Comparison of ENCODE assay signal across 8 mouse cellular contexts in genomic region chrX:103821832-103822196, GRCm38 (mm10). TPM values are rescaled to one million over a fixed set of nuclear protein-coding genes. Genes with fewer than 3 reads are reported as not detected.
A peak's percentile ranks its signal among the peaks of the same experiment; 100 is the strongest.
DNase-seq lines count a peak whose midpoint lies in the region; ATAC-seq lines count a peak whose summit lies in the region.

TSS of gene Slc16a2 (minus strand) at chrX:103821983.

- DNase-seq in NIH3T3 (ENCODE audit: low read depth), result peak; percentile 15
- peak; percentile 67 for DNase-seq in cerebellum, adult 9-11 months
- peak; percentile 7 to 26 for DNase-seq in frontal cortex, postnatal 25 days (ENCODE audit: low spot score in 2 of 2)
- DNase-seq in hindbrain, embryonic 14.5 days (ENCODE audit: low spot score), result peak; percentile 58
- DNase-seq in left cerebral cortex, adult 11 months (ENCODE audit: low spot score), result peak; percentile 33
- DNase-seq in lung, postnatal 25 days (ENCODE audit: low spot score), result peak; percentile 66
- DNase-seq in retina, embryonic 14.5 days (ENCODE audit: low spot score), result peak; percentile 77
- DNase-seq in yolk sac, embryonic 10.5 days (ENCODE audit: low spot score), result peak; percentile 72

- H3K4me1 ChIP-seq in hindbrain, embryonic 14.5 days (replicated peaks; ENCODE audit: control insufficient read depth, insufficient read depth, low read length), result no peaks in the 10 kb centered on the region; the same call in 1 of the 2 replicates

- H3K4me2 ChIP-seq in hindbrain, embryonic 14.5 days (replicated peaks), result peak within 1 kb of the TSS; percentile 72

- 7% methylated on average over 14 of the region's 17 CpGs for WGBS in hindbrain, embryonic 14.5 days

- no peaks in the 10 kb centered on the region for H3K9me3 ChIP-seq in hindbrain, embryonic 14.5 days (ENCODE audit: control insufficient read depth, low read length)

- peak within 1 kb of the TSS; percentile 66 for H3K9ac ChIP-seq in hindbrain, embryonic 14.5 days

- peak; percentile 92 for ATAC-seq in hindbrain, embryonic 14.5 days (ENCODE audit: low FRiP score)

- peak within 1 kb of the TSS; percentile 81 for H3K27ac ChIP-seq in hindbrain, embryonic 14.5 days

- no peaks in the 10 kb centered on the region for H3K36me3 ChIP-seq in hindbrain, embryonic 14.5 days (replicated peaks; ENCODE audit: control insufficient read depth, insufficient read depth)

- H3K27me3 ChIP-seq in hindbrain, embryonic 14.5 days (ENCODE audit: control insufficient read depth, insufficient read depth, low read length), result peaks cover 87% of the 10 kb centered on the region

- H3K4me3 ChIP-seq in hindbrain, embryonic 14.5 days (replicated peaks; ENCODE audit: low read length), result peak within 1 kb of the TSS; percentile 54

RNA-seq across cellular contexts. Expression of gene Slc16a2, which starts in this region (rescaled TPM):
- polyA plus RNA-seq in hindbrain, embryonic 14.5 days (2014; fragmentation: Nextera tagmentation; extraction: Ambion mirVana), result 34.6 and 37.9 TPM in 2 replicates

Comparison
In these comparisons a context has a peak if more than half of its experiments do, and no peak if none do; other contexts are left out.
1. Peak in every context shown above with its lines: DNase-seq, ATAC-seq, H3K4me3 ChIP-seq and H3K27ac ChIP-seq.
2. DNase-seq: peak in every context shown above with its lines; median percentile 77 in retina, embryonic 14.5 days; 72 in yolk sac, embryonic 10.5 days; 67 in cerebellum, adult 9-11 months; 66 in lung, postnatal 25 days; 58 in hindbrain, embryonic 14.5 days; 33 in left cerebral cortex, adult 11 months; 16 in frontal cortex, postnatal 25 days; 15 in NIH3T3.